Mouse (Mus musculus): Measurements from ENCODE around the gene Slc22a14.

DNA sequence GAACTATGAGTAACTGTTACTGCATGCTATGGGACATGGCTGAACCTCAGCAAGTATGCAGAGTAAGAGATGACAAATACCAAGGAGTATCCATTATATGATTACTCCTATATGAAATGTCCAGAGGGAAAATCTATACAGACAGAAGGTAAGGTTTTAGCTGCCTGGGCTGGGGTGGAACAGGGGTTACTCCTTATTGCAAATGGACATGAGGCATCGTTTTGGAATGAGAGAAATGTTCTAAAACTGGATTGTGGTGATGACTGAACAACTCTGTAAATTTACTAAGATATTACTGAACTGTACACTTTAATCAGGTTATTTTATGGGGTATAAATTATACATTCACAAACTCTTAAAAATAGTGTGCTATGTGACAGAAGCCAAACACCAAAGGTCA, 46.5 kb downstream of the Slc22a14 start:
- TF ChIP-seq CTCF (IDR thresholded peaks at IDR 0.05; ENCODE audit: low read depth, low read length) (no peak), POLR2A (IDR thresholded peaks at IDR 0.05; ENCODE audit: borderline replicate concordance, low read depth, low read length) (no peak)

Data from bone marrow macrophage, adult 2 months (primary cell).